Mouse (Mus musculus) erythroblast, embryonic 14.5 days (primary cell): ENCODE results near the gene Phb. TPM values are rescaled to one million over a fixed set of nuclear protein-coding genes. Genes with fewer than 3 reads are reported as not detected.

Experiments used
- H3K27me3 ChIP-seq: 2 replicates; pipeline ENCODE4 v1.6.1; 2012; ENCODE audit warnings: inconsistent platforms; ENCODE audit not compliant: control insufficient read depth
- H3K36me3 ChIP-seq: 2 replicates; pipeline ENCODE4 v1.6.1; 2012; ENCODE audit warnings: mild to moderate bottlenecking, inconsistent platforms; ENCODE audit not compliant: control insufficient read depth
- H3K4me1 ChIP-seq: 2 replicates; pipeline ENCODE4 v1.6.1; 2012; ENCODE audit warnings: inconsistent platforms; ENCODE audit not compliant: control insufficient read depth
- H3K4me3 ChIP-seq: replicated peaks from 2 replicates; pipeline ENCODE3; 2012; ENCODE audit warnings: moderate library complexity, mild to moderate bottlenecking, inconsistent platforms
- H3K9me3 ChIP-seq: 2 replicates; pipeline ENCODE4 v1.6.1; 2012; ENCODE audit warnings: low read length, inconsistent platforms, mixed read lengths; ENCODE audit not compliant: control insufficient read depth
- GATA1 ChIP-seq: IDR thresholded peaks from 2 replicates; pipeline ENCODE4 v1.6.1; 2012; ENCODE audit warnings: low read length, inconsistent platforms, mixed read lengths
- TAL1 ChIP-seq: IDR thresholded peaks from 3 replicates; pipeline ENCODE4 v1.6.1; 2012; ENCODE audit warnings: low read length, inconsistent platforms, mixed read lengths
- polyA plus RNA-seq: library from polyadenylated mRNA; stranded (reverse); fragments of >175 nt; gene quantifications from 2 replicates; pipeline ENCODE4 v1.2.3, GENCODE M21; 2012

The Phb gene
- polyA plus RNA-seq, 1 experiment: 9.7 TPM

GRCm38 (mm10) chr11:95728916-95729907 is 62.5 kb downstream of the Phb start:
- peaks cover 14% of the 10 kb centered on the region for H3K4me1 ChIP-seq
- TF ChIP-seq TAL1 (no peak), GATA1 (no peak)
- no peaks in the 10 kb centered on the region for H3K27me3 ChIP-seq
- no peaks in the 10 kb centered on the region for H3K36me3 ChIP-seq
- H3K9me3 ChIP-seq: no peaks in the 10 kb centered on the region
- H3K4me3 ChIP-seq: no peak overlapping the region

Other genes starting within 250 kb of the Phb start
- not detected in 2 replicates for gene Nxph3, start 152.4 kb upstream of the Phb start, polyA plus RNA-seq
- gene Ngfr, start 79.2 kb upstream of the Phb start, polyA plus RNA-seq: 0.02 TPM in 1 of 2 replicates, not detected in the other
- gene Zfp652, start 45.7 kb downstream of the Phb start, polyA plus RNA-seq: 1.5 TPM in 2 replicates
- gene B130006D01Rik, start 56.6 kb downstream of the Phb start, polyA plus RNA-seq: not detected in 2 replicates
- gene Phospho1, start 157.5 kb downstream of the Phb start, polyA plus RNA-seq: 161 and 210 TPM in 2 replicates
- 0.18 and 0.59 TPM in 2 replicates for gene Gngt2, start 170.3 kb downstream of the Phb start, polyA plus RNA-seq
- 0.61 and 1.0 TPM in 2 replicates for gene Abi3, start 175.5 kb downstream of the Phb start, polyA plus RNA-seq
- gene B4galnt2, start 247.9 kb downstream of the Phb start, polyA plus RNA-seq: not detected in 2 replicates